Mouse (Mus musculus) T-cell, adult 2 months (primary cell): ENCODE measurements around the gene Ran.
"Not testable (repeated sequence)": the region's sequence is repeated elsewhere in the genome, so short reads cannot be mapped to it uniquely, and the experiment has no call there.

Source experiments
- DNase-seq: peaks from one replicate; pipeline ENCODE4 v3.0.0; 2022; ENCODE audit warnings: low spot score

Gene Ran

DNA sequence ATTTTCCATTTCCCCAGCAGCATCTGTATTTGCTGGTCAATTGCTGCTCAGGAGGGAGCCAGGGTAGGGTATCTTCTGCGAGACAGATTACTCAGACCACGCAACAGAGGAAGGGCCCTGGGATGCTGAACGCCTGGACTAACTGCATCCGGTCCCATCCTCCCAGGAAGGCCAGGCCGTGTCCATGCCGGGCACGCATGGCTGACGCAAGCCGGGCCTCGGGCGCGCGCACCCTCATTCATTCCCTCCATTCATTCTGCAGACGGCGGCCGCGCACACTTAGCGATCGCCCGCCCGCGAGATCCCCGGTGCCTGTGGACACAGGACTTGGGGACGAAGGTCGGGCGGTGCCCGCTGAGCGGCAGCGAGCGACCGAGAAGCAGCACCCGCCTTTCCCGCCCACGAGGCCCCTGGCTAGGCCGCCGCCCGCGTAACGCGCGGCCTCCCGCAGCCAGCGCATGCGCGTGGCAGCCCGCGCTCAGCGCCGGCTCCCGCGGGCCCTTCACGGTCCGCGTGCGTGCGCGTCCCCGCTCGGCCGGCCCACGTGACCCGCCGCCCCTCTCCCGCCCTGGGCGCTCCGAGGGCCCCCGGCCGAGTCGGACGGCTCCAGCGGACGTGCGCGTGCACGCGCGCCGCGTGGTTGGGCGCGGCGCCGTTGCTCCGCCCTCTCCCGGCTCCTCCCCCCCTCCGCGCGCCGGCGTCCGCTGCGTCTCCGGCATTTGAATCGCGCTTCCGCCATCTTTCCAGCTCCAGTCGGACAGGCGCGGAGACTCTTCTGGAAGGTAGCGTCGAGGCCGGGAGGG, at the start of gene Ran:
Gene Ran (plus strand): TSS at position 573 of the 803 bp plus-strand sequence.
- DNase-seq, result peak; percentile 96

GRCm38 (mm10) chr5:128970878-128971277, 49.0 kb upstream of the Ran start:
- DNase-seq, result no peak

- peak; percentile 60 for DNase-seq
Measured at GRCm38 (mm10) chr5:128971298-128971697, 48.6 kb upstream of the Ran start.

- DNase-seq, result no peak
Measured at GRCm38 (mm10) chr5:128976266-128976665, 43.6 kb upstream of the Ran start.

- not testable (repeated sequence) for DNase-seq
Measured at GRCm38 (mm10) chr5:128977466-128977865, 42.4 kb upstream of the Ran start.

- no peak for DNase-seq
Measured at GRCm38 (mm10) chr5:128978957-128979356, 40.9 kb upstream of the Ran start.

GRCm38 (mm10) chr5:128980857-128981256, 39.0 kb upstream of the Ran start:
- no peak for DNase-seq

DNA sequence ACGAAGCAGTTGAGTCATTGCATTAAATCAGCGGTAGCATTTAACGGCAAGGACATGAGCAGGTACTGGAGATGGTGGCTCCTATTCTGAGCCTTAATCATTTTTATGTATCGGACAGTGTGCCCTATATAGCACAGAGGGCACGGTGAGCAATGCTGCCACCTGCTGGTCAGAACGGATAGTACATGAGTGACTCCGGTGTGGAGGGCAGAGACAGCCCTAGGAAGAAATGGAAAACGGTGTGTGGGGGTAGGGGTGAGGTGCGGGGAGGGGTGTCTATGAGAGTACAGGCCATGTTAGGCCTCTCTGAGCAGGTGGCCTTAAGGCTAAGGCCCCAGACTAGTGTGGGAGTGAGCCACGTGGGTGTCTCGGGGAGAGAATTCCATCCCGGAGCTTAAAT, 38.3 kb upstream of the Ran start:
- DNase-seq, result peak; percentile 64

GRCm38 (mm10) chr5:128984536-128984935, 35.3 kb upstream of the Ran start:
- DNase-seq, result no peak

- DNase-seq, result no peak
Measured at GRCm38 (mm10) chr5:128985946-128986345, 33.9 kb upstream of the Ran start.

DNA sequence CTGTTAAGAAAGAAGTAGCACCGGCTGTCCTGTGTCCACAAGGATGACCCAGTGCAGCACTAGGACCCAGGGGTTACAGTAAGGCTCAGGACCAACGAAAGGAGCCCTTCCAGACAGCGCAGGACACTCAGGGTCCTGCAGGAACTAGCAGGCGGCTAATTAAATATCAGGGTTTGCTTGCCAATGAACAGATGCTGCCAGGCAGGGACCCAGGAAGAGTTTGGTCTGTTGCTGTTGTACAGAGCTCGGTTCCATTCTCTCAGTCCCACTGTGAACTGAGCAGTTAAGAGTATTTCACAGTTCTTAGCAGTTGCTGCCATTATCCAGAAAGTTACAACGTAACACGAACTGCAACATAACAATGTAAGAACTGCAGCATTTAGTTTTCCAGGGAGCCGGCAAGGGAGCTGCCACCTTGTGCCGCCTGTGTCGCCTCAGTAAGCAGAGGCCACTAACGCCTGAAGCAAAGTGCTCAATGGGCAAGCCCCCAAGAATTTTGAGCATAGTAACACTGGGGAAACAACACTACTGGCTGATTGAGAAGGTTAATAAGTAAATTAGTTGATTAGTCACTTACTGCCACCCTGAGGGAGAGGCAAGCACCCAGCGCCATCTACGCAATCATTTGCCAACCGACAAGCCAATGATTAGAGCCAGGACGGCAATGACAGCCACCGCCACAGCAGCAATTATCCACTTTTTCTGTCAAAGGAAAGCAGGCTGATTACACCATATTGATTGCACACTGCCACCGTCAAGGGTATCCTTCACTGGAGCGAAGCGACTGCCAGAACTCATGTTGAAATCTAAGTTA, 32.5 kb upstream of the Ran start:
- DNase-seq, result no peak

DNA sequence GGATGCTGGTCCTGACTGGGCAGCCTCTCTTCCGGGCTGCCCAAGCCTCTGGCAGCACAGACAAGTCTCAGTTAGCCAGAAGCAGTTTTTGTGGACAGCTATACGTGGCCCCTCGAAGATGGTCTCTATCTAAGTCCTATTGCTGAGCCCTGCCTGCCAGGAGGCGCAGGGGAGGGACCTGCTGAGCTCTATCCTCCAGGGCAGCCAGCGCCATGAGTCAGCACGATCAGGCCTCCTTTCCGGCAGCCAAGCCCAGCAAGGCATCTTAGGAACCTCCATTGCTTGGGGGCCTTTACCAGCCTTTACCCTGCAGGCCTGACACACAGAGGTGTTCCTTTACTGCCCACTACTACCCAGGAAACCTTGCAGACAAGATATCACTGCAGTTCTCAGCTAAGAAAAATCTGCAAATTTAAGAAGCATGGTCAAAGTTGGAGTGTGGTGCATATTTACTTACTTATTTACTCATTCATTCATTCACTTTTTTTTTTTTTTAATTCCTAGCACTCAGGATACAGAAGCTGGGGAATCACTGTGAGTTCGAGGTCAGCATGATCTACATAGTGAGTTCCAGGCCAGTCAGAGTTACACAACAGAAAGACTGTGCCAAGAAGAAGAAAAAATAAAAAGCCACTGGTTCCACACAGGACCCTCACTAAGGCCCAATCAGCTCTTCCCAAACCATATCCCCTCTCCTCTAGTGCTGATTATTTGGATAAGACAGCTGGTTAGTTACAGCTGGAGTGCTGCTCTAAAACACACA, 19.0 kb upstream of the Ran start:
- DNase-seq, result no peak

DNA sequence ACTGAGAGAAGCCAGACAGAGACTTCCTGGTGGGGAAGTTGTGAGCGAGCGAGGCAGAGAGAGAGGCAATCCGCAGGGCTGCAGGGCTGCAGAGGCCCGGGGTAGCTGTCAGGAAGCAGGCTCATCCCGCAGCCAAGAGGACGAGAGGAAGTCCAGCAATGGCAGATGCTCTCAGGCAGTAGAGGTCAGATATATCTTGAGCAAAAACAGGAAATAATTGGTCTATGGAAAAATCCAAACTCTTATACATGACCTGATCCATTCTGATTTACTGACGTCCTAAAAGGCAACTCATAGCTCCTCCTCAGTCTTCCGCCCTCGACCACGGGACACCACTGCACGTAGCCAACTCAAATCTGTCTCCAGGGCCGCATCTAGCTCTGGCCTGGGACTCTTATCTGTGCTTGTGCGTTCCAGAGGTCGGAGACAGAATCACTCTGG, 17.3 kb upstream of the Ran start:
- no peak for DNase-seq

GRCm38 (mm10) chr5:129005416-129005815, 14.5 kb upstream of the Ran start:
- no peak for DNase-seq

DNA sequence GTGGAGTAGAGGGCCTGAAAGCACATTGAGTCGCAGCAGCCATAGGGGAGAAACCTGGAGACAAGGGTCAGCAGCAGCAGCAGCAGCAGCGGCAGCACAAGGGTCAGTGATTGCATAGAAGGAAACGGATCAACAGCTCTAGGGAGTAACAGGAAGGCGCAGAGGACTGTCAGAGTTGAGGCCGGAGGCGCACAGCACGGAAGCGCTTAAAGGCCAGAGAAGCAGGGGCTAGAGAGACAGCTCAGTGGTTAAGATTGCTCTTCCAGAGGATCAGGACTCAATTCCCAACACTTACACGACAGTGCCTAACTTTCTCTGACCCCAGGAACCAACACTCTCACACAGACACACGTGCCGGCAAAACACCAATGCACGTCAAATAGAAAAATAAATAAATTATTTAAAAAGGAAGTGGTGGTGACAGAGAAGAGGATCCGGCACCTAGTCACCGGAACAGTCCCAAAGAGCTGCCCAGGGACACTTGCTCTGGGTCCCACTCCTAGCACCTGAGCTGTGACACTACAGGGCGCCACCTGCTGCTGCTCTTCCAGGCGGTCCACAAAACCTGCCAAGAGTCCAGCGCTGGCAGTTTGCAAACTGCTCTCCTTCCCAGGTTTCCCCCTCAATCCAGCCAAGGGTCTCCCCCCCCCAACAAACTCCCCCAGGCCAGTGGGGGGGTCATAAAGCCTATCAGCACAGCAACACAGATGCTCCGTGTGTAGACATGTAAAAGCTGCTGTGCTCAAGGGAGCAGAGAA, 13.7 kb upstream of the Ran start:
- no peak for DNase-seq

GRCm38 (mm10) chr5:129007105-129007957, 12.5 kb upstream of the Ran start:
- no peak for DNase-seq

DNA sequence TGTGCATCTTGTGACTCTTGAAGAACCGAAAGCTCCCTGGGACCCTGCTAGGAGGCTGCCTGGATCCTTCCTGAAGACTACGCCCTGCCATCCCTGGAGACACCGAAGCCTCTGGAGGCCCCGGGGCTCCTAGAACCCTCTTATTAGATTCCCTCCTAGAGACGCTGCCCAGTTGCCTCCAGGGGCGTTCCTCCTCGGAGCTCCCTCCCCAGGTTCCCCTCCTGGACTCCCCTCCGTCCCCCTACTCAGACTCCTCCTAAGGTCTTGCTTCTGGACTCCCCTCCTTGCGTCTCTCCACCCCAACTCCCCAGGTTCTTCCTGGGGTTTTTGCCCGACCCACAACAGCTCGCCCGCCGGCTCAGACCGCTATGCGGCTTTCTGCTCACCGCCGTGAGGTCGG, 11.9 kb upstream of the Ran start:
- DNase-seq, result no peak

GRCm38 (mm10) chr5:129008412-129008826, 11.4 kb upstream of the Ran start, which contains the start of gene Stx2:
TSS of gene Stx2 (minus strand) at chr5:129008574.
- peak; percentile 86 for DNase-seq

DNA sequence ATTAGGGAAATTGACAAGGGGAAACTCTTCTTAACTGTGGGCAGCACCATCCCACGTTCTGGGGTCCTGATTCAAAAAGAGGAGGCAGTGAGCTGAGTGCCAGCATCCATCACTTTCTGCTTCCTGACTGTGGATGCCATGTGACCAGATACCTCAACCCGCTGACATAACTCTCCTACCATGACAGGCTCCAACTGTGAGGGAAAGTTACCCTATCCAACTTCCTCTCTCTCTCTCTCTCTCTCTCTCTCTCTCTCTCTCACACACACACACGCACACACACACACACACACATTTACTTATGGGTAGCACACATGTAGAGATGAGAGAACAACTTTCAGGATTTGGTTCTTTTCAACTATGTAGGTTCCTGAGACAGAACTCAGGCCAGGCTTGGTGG, 10.3 kb upstream of the Ran start:
- no peak for DNase-seq

- no peak for DNase-seq
Measured at GRCm38 (mm10) chr5:129010937-129011336, 8.9 kb upstream of the Ran start.

GRCm38 (mm10) chr5:129015020-129015419, 4.8 kb upstream of the Ran start:
- no peak for DNase-seq
